Mouse (Mus musculus) forebrain, embryonic 13.5 days (tissue): Measurements from ENCODE around the gene Myo9a. TPM values are rescaled to one million over a fixed set of nuclear protein-coding genes. Genes with fewer than 3 reads are reported as not detected.

Experiments used
- ATAC-seq: fragments of 200-750 bp; cut with Nextera tagmentation; 2 replicates; pipeline ENCODE4 v1.8.0; 2017
- H3K27ac ChIP-seq: fragments of 300-500 bp; sonication (generic); 2 replicates; pipeline ENCODE4 v1.5.1; 2015; ENCODE audit warnings: inconsistent platforms, mild to moderate bottlenecking, moderate library complexity
- H3K27me3 ChIP-seq: fragments of 300-500 bp; sonication (generic); 2 replicates; pipeline ENCODE4 v1.6.1; 2015; ENCODE audit warnings: mild to moderate bottlenecking, inconsistent platforms
- H3K36me3 ChIP-seq: fragments of 300-500 bp; sonication (generic); 2 replicates; pipeline ENCODE4 v1.6.1; 2015; ENCODE audit warnings: mild to moderate bottlenecking, inconsistent platforms; ENCODE audit not compliant: poor library complexity, severe bottlenecking
- H3K4me1 ChIP-seq: fragments of 300-500 bp; sonication (generic); 2 replicates; pipeline ENCODE4 v1.6.1; 2015; ENCODE audit warnings: inconsistent platforms
- H3K4me2 ChIP-seq: fragments of 300-500 bp; sonication (generic); 2 replicates; pipeline ENCODE4 v1.6.1; 2015; ENCODE audit warnings: inconsistent platforms, mild to moderate bottlenecking, moderate library complexity
- H3K4me3 ChIP-seq: fragments of 300-500 bp; sonication (generic); 2 replicates; pipeline ENCODE4 v1.5.1; 2015; ENCODE audit warnings: mild to moderate bottlenecking, inconsistent platforms
- H3K9ac ChIP-seq: fragments of 300-500 bp; sonication (generic); 2 replicates; pipeline ENCODE4 v1.6.1; 2015; ENCODE audit warnings: mild to moderate bottlenecking, inconsistent platforms
- H3K9me3 ChIP-seq: fragments of 300-500 bp; sonication (generic); replicated peaks from 2 replicates; pipeline ENCODE4 v1.6.1; 2016; ENCODE audit warnings: inconsistent platforms
- WGBS: fragments of 180-500 bp; shearing (Covaris S2); methylation state at CpG from one replicate; pipeline ENCODE4 v1.1.7; 2015; 5-methylcytosine and 5-hydroxymethylcytosine counted together
- polyA plus RNA-seq: library from polyadenylated mRNA; unstranded; fragments of >200 nt; fragmentation: Nextera tagmentation; extraction: Ambion mirVana; gene quantifications from 2 replicates; pipeline ENCODE4 v1.2.1, GENCODE M21; 2015

The Myo9a gene
- polyA plus RNA-seq, result 19.2 and 21.7 TPM in 2 replicates

GRCm38 (mm10) chr9:59750267-59751065, at the start of gene Myo9a, which contains the start of gene Senp8:
Myo9a (plus strand) TSS chr9:59750896.
Senp8 (minus strand) TSS chr9:59750710.
- Histone ChIP-seq H3K4me2 (peak within 1 kb of the TSS; percentile 75), H3K4me3 (peak within 1 kb of the TSS; percentile 90), H3K4me1 (peaks cover 16% of the 10 kb centered on the region), H3K36me3 (no peaks in the 10 kb centered on the region), H3K27me3 (no peaks in the 10 kb centered on the region), H3K9me3 (no peaks in the 10 kb centered on the region), H3K9ac (peak within 1 kb of the TSS; percentile 92), H3K27ac (peak within 1 kb of the TSS; percentile 91)
- WGBS, result under 1% methylated on average over 40 of the region's 59 CpGs
- ATAC-seq, result peak; percentile 94

GRCm38 (mm10) chr9:59701094-59701493, 49.6 kb upstream of the Myo9a start:
- WGBS, result 74% methylated on average over 7 of the region's 7 CpGs
- Histone ChIP-seq H3K36me3 (no peaks in the 10 kb centered on the region), H3K4me1 (no peaks in the 10 kb centered on the region), H3K4me2 (no peak overlapping the region), H3K9me3 (no peaks in the 10 kb centered on the region), H3K4me3 (no peak overlapping the region), H3K27ac (no peak overlapping the region), H3K27me3 (no peaks in the 10 kb centered on the region; the same call in 1 of the 2 replicates), H3K9ac (no peak overlapping the region)
- no peak for ATAC-seq

- no peaks in the 10 kb centered on the region for H3K36me3 ChIP-seq
- WGBS, result 75% methylated on average over 6 of the region's 6 CpGs
- H3K4me2 ChIP-seq, result no peak overlapping the region
- no peak overlapping the region for H3K4me3 ChIP-seq
- H3K27me3 ChIP-seq, result no peaks in the 10 kb centered on the region
- no peak for ATAC-seq
- H3K27ac ChIP-seq, result no peak overlapping the region
- no peaks in the 10 kb centered on the region for H3K9me3 ChIP-seq
- H3K9ac ChIP-seq, result no peak overlapping the region
- no peaks in the 10 kb centered on the region for H3K4me1 ChIP-seq
Measured at GRCm38 (mm10) chr9:59703099-59703498, 47.6 kb upstream of the Myo9a start.

GRCm38 (mm10) chr9:59706850-59707825, 43.6 kb upstream of the Myo9a start:
- Histone ChIP-seq H3K4me2 (no peak overlapping the region), H3K36me3 (no peaks in the 10 kb centered on the region), H3K9ac (no peak overlapping the region), H3K9me3 (no peaks in the 10 kb centered on the region), H3K27me3 (no peaks in the 10 kb centered on the region), H3K4me1 (no peaks in the 10 kb centered on the region), H3K27ac (no peak overlapping the region), H3K4me3 (no peak overlapping the region)
- WGBS, result 72% methylated on average over 10 of the region's 10 CpGs
- ATAC-seq, result no peak

- 80% methylated on average over 3 of the region's 3 CpGs for WGBS
- no peak for ATAC-seq
Measured at GRCm38 (mm10) chr9:59709225-59709624, 41.5 kb upstream of the Myo9a start.

GRCm38 (mm10) chr9:59716275-59716898, 34.3 kb upstream of the Myo9a start:
- Histone ChIP-seq H3K4me1 (no peaks in the 10 kb centered on the region), H3K9ac (no peak overlapping the region), H3K4me2 (no peak overlapping the region), H3K9me3 (no peaks in the 10 kb centered on the region), H3K27me3 (0 out of 2 replicates have a peak, but pooled peaks cover 2% of the 10 kb centered on the region), H3K27ac (no peak overlapping the region), H3K4me3 (no peak overlapping the region), H3K36me3 (no peaks in the 10 kb centered on the region)
- WGBS, result 74% methylated on average over 7 of the region's 7 CpGs
- no peak for ATAC-seq

More at GRCm38 (mm10) chr9:59709225-59709624, 41.5 kb upstream of the Myo9a start:
- no peaks in the 10 kb centered on the region for H3K27me3 ChIP-seq
- H3K4me1 ChIP-seq, result no peaks in the 10 kb centered on the region
- no peak overlapping the region for H3K4me3 ChIP-seq
- H3K9me3 ChIP-seq, result no peaks in the 10 kb centered on the region
- no peak overlapping the region for H3K4me2 ChIP-seq
- no peaks in the 10 kb centered on the region for H3K36me3 ChIP-seq
- no peak overlapping the region for H3K9ac ChIP-seq
- H3K27ac ChIP-seq, result no peak overlapping the region

GRCm38 (mm10) chr9:59718237-59718636, 32.5 kb upstream of the Myo9a start:
- peaks cover 7% of the 10 kb centered on the region; the same call in 1 of the 2 replicates for H3K27me3 ChIP-seq
- H3K4me2 ChIP-seq, result no peak overlapping the region
- H3K36me3 ChIP-seq, result no peaks in the 10 kb centered on the region
- 89% methylated on average over 4 of the region's 4 CpGs for WGBS
- peaks cover 1% of the 10 kb centered on the region for H3K4me1 ChIP-seq
- H3K9ac ChIP-seq, result no peak overlapping the region
- ATAC-seq, result no peak
- no peak overlapping the region for H3K27ac ChIP-seq
- H3K9me3 ChIP-seq, result no peaks in the 10 kb centered on the region
- no peak overlapping the region for H3K4me3 ChIP-seq

GRCm38 (mm10) chr9:59721144-59721543, 29.6 kb upstream of the Myo9a start:
- WGBS, result 90% methylated on average over 5 of the region's 5 CpGs
- peaks cover 15% of the 10 kb centered on the region for H3K4me1 ChIP-seq
- no peak for ATAC-seq
- no peak overlapping the region for H3K27ac ChIP-seq
- H3K9me3 ChIP-seq, result no peaks in the 10 kb centered on the region
- peaks cover 7% of the 10 kb centered on the region; the same call in 1 of the 2 replicates for H3K27me3 ChIP-seq
- no peak overlapping the region for H3K9ac ChIP-seq
- no peaks in the 10 kb centered on the region for H3K36me3 ChIP-seq
- no peak overlapping the region for H3K4me2 ChIP-seq
- no peak overlapping the region for H3K4me3 ChIP-seq

GRCm38 (mm10) chr9:59723096-59723657, 27.5 kb upstream of the Myo9a start:
- Histone ChIP-seq H3K9ac (no peak overlapping the region), H3K27ac (peak overlapping the region; percentile 20; the same call in 1 of the 2 replicates), H3K9me3 (no peaks in the 10 kb centered on the region), H3K4me3 (no peak overlapping the region), H3K4me1 (peaks cover 15% of the 10 kb centered on the region), H3K27me3 (peaks cover 7% of the 10 kb centered on the region; the same call in 1 of the 2 replicates), H3K4me2 (peak overlapping the region; percentile 47), H3K36me3 (no peaks in the 10 kb centered on the region)
- 25% methylated on average over 10 of the region's 10 CpGs for WGBS
- peak; percentile 62 for ATAC-seq

GRCm38 (mm10) chr9:59723791-59724442, 26.8 kb upstream of the Myo9a start:
- WGBS, result 44% methylated on average over 8 of the region's 8 CpGs
- H3K27me3 ChIP-seq, result peaks cover 6% of the 10 kb centered on the region; the same call in 1 of the 2 replicates
- H3K36me3 ChIP-seq, result no peaks in the 10 kb centered on the region
- H3K9me3 ChIP-seq, result no peaks in the 10 kb centered on the region
- peaks cover 15% of the 10 kb centered on the region for H3K4me1 ChIP-seq
- H3K4me2 ChIP-seq, result no peak overlapping the region; the same call in 1 of the 2 replicates
- H3K9ac ChIP-seq, result no peak overlapping the region
- peak overlapping the region; percentile 20; the same call in 1 of the 2 replicates for H3K27ac ChIP-seq
- no peak overlapping the region for H3K4me3 ChIP-seq
- ATAC-seq, result peak; percentile 55

GRCm38 (mm10) chr9:59725515-59725914, 25.2 kb upstream of the Myo9a start:
- H3K36me3 ChIP-seq, result no peaks in the 10 kb centered on the region

More at GRCm38 (mm10) chr9:59725515-59725914, 25.2 kb upstream of the Myo9a start:
- H3K4me3 ChIP-seq, result no peak overlapping the region
- peaks cover 6% of the 10 kb centered on the region; the same call in 1 of the 2 replicates for H3K27me3 ChIP-seq
- 94% methylated on average over 10 of the region's 10 CpGs for whole genome bisulfite sequencing
- peaks cover 15% of the 10 kb centered on the region for H3K4me1 ChIP-seq
- H3K27ac ChIP-seq, result no peak overlapping the region
- ATAC-seq, result no peak
- no peaks in the 10 kb centered on the region for H3K9me3 ChIP-seq
- H3K4me2 ChIP-seq, result no peak overlapping the region
- no peak overlapping the region for H3K9ac ChIP-seq
